Mouse (Mus musculus) effector memory CD4-positive, alpha-beta T cell, adult 5 months (primary cell): ENCODE data around the gene Atrnl1. TPM values are rescaled to one million over a fixed set of nuclear protein-coding genes. Genes with fewer than 3 reads are reported as not detected.

Experiments
- polyA plus RNA-seq: library from polyadenylated mRNA; unstranded; fragments of 100-300 nt; shearing (Covaris generic); gene quantifications from one replicate; pipeline ENCODE4 v1.2.1, GENCODE M21; 2017

The Atrnl1 gene
- polyA plus RNA-seq, result 2.2 TPM

DNA sequence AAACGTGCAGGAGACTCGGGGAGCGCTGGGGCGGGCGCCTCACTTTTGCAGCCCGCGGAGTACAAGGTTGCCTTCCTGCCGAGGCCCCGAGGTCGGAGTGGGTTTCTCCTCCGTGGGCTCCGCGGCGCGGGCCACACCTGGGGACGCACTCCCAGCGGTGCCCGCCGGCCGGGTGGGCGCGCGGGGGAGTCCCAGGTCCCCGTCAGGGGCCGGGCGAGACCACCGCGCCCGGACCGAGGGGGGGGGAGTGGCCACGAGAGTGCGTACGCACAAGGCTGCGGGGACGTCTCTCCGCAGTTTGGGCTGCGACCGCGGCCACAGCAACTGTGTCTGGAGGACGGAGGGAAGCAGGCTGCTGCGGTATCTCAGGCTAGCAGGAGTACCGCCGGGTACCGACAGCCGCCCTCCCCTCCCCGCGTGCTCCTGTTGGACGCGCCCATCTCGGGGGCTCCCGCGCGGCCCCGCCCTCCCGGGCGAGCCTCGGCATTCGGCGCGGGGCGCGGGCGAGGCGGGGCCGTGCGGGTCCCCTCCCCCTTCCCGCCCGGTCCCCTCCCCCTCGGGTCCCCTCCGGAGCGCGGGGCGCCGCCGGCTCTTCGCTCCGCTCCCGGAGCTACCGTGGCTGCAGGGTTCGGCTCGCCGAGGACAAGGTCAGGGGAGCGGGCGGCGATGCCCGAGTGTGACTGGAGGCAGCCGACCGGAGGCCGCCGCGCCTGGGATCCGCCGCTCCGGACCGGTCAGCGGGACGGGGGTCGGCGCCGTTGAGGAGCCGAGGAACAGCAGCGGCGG lies at the start of gene Atrnl1:
Gene Atrnl1 (plus strand): TSS at position 559 of the 786 bp plus-strand sequence.

Other genes with a start within 250 kb of the Atrnl1 start
- 13.6 TPM for gene Trub1, start 158.1 kb upstream of the Atrnl1 start, polyA plus RNA-seq